Comparison of ENCODE assay signal across 8 mouse cellular contexts in the genomic region with DNA sequence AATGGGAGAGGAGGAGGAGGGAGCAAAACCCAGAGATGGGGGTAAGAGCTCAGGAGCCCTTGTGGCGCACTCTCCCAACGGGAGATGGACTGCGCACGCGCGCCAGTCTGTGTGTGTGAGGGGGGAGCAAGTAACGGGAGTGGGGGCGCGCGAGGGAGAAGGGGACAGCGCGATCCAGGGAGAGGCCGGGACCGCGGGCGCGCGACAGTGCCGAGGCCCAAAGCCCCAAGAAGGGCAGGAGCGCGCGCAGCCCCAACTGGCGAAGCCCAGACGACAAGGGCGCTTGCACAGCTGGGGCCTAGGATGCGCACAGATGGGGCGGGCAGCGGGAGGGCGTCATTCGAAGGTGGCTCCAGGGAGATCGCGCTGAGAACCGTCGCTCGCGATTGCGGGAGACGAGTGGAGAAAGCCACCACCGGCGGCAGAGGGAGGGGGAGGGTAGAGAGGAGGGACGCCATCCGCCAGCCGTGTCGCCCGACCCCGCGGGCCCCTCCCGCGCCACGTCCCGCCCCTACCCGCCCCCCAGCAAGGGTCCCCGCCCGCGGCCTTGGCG. TPM values are rescaled to one million over a fixed set of nuclear protein-coding genes. Genes with fewer than 3 reads are reported as not detected.
DNase-seq lines count a peak whose midpoint lies in the region; ATAC-seq and TF ChIP-seq lines count a peak whose summit lies in the region.

No protein-coding gene starts in this region.

- peak; percentile 96 for DNase-seq in brain, adult 2 months (ENCODE audit: low read depth, low spot score)
- peak; percentile 89 for DNase-seq in heart, embryonic 10.5 days (ENCODE audit: low spot score)
- peak; percentile 90 for DNase-seq in midbrain, postnatal 0 days (ENCODE audit: low spot score)
- peak; percentile 60 to 77 for DNase-seq in spleen, postnatal 10 days (ENCODE audit: low spot score in 2 of 2)

- H3K27me3 ChIP-seq in C2C12 (ENCODE audit: control insufficient read depth, insufficient read depth, insufficient read length), result no peaks in the 10 kb centered on the region
- peaks cover 13% of the 10 kb centered on the region; the same call in 1 of the 2 replicates for H3K27me3 ChIP-seq in heart, embryonic 10.5 days (ENCODE audit: insufficient read depth, poor library complexity, severe bottlenecking)
- no peaks in the 10 kb centered on the region for H3K27me3 ChIP-seq in kidney, embryonic 14.5 days (ENCODE audit: control insufficient read depth, insufficient read depth, low read length)
- H3K27me3 ChIP-seq in limb, embryonic 15.5 days, result peaks cover 9% of the 10 kb centered on the region; the same call in 1 of the 2 replicates
- no peaks in the 10 kb centered on the region for H3K27me3 ChIP-seq in midbrain, postnatal 0 days (ENCODE audit: insufficient read depth, low read length)

- peak overlapping the region; percentile 94 for H3K27ac ChIP-seq in embryonic fibroblast, embryonic 13.5 days (ENCODE audit: insufficient read depth, low read length)
- peak overlapping the region; percentile 96 for H3K27ac ChIP-seq in heart, embryonic 10.5 days
- H3K27ac ChIP-seq in kidney, embryonic 14.5 days (ENCODE audit: low read depth, low read length), result peak overlapping the region; percentile 92
- H3K27ac ChIP-seq in limb, embryonic 15.5 days, result peak overlapping the region; percentile 94
- H3K27ac ChIP-seq in midbrain, postnatal 0 days (ENCODE audit: low read depth, low read length), result peak overlapping the region; percentile 90

- H3K36me3 ChIP-seq in C2C12 (ENCODE audit: control insufficient read depth, insufficient read depth), result no peaks in the 10 kb centered on the region
- no peaks in the 10 kb centered on the region for H3K36me3 ChIP-seq in heart, embryonic 10.5 days
- H3K36me3 ChIP-seq in kidney, embryonic 14.5 days (ENCODE audit: control insufficient read depth, insufficient read depth, low read length), result no peaks in the 10 kb centered on the region
- H3K36me3 ChIP-seq in limb, embryonic 15.5 days, result no peaks in the 10 kb centered on the region
- H3K36me3 ChIP-seq in midbrain, postnatal 0 days (ENCODE audit: insufficient read depth, low read length), result no peaks in the 10 kb centered on the region

- no peak for TF ChIP-seq CTCF in C2C12 (IDR thresholded peaks at IDR 0.05; ENCODE audit: control insufficient read depth, insufficient read depth, insufficient read length)
- TF ChIP-seq CTCF in embryonic fibroblast, embryonic 13.5 days (IDR thresholded peaks at IDR 0.05; ENCODE audit: borderline replicate concordance, insufficient read depth, low read length), result no peak
- TF ChIP-seq CTCF in midbrain, postnatal 0 days (IDR thresholded peaks at IDR 0.05), result no peak

- peak overlapping the region; percentile 85 for H3K9ac ChIP-seq in kidney, embryonic 14.5 days (ENCODE audit: low read depth, low read length)
- H3K9ac ChIP-seq in limb, embryonic 15.5 days, result peak overlapping the region; percentile 52
- peak overlapping the region; percentile 79 for H3K9ac ChIP-seq in midbrain, postnatal 0 days (replicated peaks; ENCODE audit: low read length, poor library complexity, severe bottlenecking)

- WGBS in heart, embryonic 10.5 days, result 14% methylated on average over 38 of the region's 56 CpGs
- 36% methylated on average over 30 of the region's 56 CpGs for WGBS in kidney, embryonic 14.5 days
- 21% methylated on average over 40 of the region's 56 CpGs for WGBS in limb, embryonic 15.5 days
- WGBS in midbrain, postnatal 0 days, result 26% methylated on average over 23 of the region's 56 CpGs

- peak; percentile 84 for ATAC-seq in kidney, embryonic 14.5 days (ENCODE audit: low FRiP score, low TSS enrichment)
- peak; percentile 74 for ATAC-seq in limb, embryonic 15.5 days (ENCODE audit: insufficient number of reproducible peaks, low FRiP score, low TSS enrichment, low read depth)
- ATAC-seq in midbrain, postnatal 0 days (ENCODE audit: low FRiP score), result peak; percentile 82

- H3ac ChIP-seq in C2C12 (ENCODE audit: control insufficient read depth, insufficient read length, low read depth), result peak overlapping the region; percentile 92

- H3K79me3 ChIP-seq in C2C12 (ENCODE audit: low read depth), result peaks cover 43% of the 10 kb centered on the region

- no peaks in the 10 kb centered on the region for H3K9me3 ChIP-seq in heart, embryonic 10.5 days
- no peaks in the 10 kb centered on the region for H3K9me3 ChIP-seq in kidney, embryonic 14.5 days (ENCODE audit: control insufficient read depth, low read length)
- no peaks in the 10 kb centered on the region for H3K9me3 ChIP-seq in limb, embryonic 15.5 days
- H3K9me3 ChIP-seq in midbrain, postnatal 0 days (ENCODE audit: low read length), result no peaks in the 10 kb centered on the region

- H3K4me2 ChIP-seq in kidney, embryonic 14.5 days (replicated peaks; ENCODE audit: low read depth, low read length), result peak overlapping the region; percentile 53
- H3K4me2 ChIP-seq in limb, embryonic 15.5 days, result peak overlapping the region; percentile 47
- peak overlapping the region; percentile 51 for H3K4me2 ChIP-seq in midbrain, postnatal 0 days (ENCODE audit: low read depth, low read length, poor library complexity, severe bottlenecking)

- TF ChIP-seq POLR2A in embryonic fibroblast, embryonic 13.5 days (IDR thresholded peaks at IDR 0.05; ENCODE audit: low read depth, low read length), result no peak; the same call in 1 of the 2 replicates

- no peaks in the 10 kb centered on the region for H3K4me1 ChIP-seq in embryonic fibroblast, embryonic 13.5 days (ENCODE audit: control insufficient read depth, insufficient read depth, low read length)
- H3K4me1 ChIP-seq in heart, embryonic 10.5 days, result no peaks in the 10 kb centered on the region
- H3K4me1 ChIP-seq in kidney, embryonic 14.5 days (ENCODE audit: control insufficient read depth, insufficient read depth, low read length), result no peaks in the 10 kb centered on the region
- no peaks in the 10 kb centered on the region for H3K4me1 ChIP-seq in limb, embryonic 15.5 days
- no peaks in the 10 kb centered on the region for H3K4me1 ChIP-seq in midbrain, postnatal 0 days (ENCODE audit: insufficient read depth, low read length)

- peaks cover 48% of the 10 kb centered on the region for H3K79me2 ChIP-seq in C2C12 (ENCODE audit: control insufficient read depth, insufficient read depth)

- H3K4me3 ChIP-seq in C2C12 (ENCODE audit: insufficient read depth, poor library complexity, severe bottlenecking), result peak overlapping the region; percentile 44
- peak overlapping the region; percentile 67 for H3K4me3 ChIP-seq in embryonic fibroblast, embryonic 13.5 days (ENCODE audit: insufficient read depth, low read length)
- H3K4me3 ChIP-seq in heart, embryonic 10.5 days, result peak overlapping the region; percentile 70
- peak overlapping the region; percentile 58 for H3K4me3 ChIP-seq in kidney, embryonic 14.5 days (ENCODE audit: low read length)
- peak overlapping the region; percentile 58 for H3K4me3 ChIP-seq in limb, embryonic 15.5 days
- H3K4me3 ChIP-seq in midbrain, postnatal 0 days (ENCODE audit: low read depth, low read length), result peak overlapping the region; percentile 48

TF ChIP-seq in C2C12, 6 proteins besides CTCF, POLR2A, EP300 and RAD21:
- TF ChIP-seq FOSL1 (IDR thresholded peaks at IDR 0.05; ENCODE audit: insufficient read depth, low read length, poor library complexity, severe bottlenecking) (no peak), CEBPB (IDR thresholded peaks at IDR 0.05; ENCODE audit: low read depth) (no peak), USF1 (IDR thresholded peaks at IDR 0.05; ENCODE audit: low read depth) (no peak)
TF ChIP-seq in C2C12: peak in this region for 0.

RNA-seq across cellular contexts. Expression of a gene that starts 42.2 kb away (rescaled TPM):
- 0.07 TPM for polyA plus RNA-seq in C2C12 (2012; fragmentation: generic; extraction: Trizol)
- polyA plus RNA-seq in embryonic fibroblast, embryonic 13.5 days (2011; ENCODE audit: insufficient read length, low read depth, missing spikeins), result not detected in 2 replicates
- not detected in 2 replicates for polyA plus RNA-seq in heart, embryonic 10.5 days (2016; fragmentation: Nextera tagmentation; extraction: Ambion mirVana)
- not detected in 2 replicates for polyA plus RNA-seq in kidney, embryonic 14.5 days (2014; fragmentation: Nextera tagmentation; extraction: Ambion mirVana)
- not detected in 2 replicates for polyA plus RNA-seq in limb, embryonic 15.5 days (2015; fragmentation: Nextera tagmentation; extraction: Ambion mirVana)
- total RNA-seq in midbrain, postnatal 0 days (2014; rRNA removed), result not detected in 2 replicates
- polyA plus RNA-seq in midbrain, postnatal 0 days (2015; fragmentation: Nextera tagmentation; extraction: Ambion mirVana), result not detected in 2 replicates

RNA-seq across cellular contexts. Expression of a gene that starts 50.1 kb away (rescaled TPM):
- 7.0 TPM for polyA plus RNA-seq in C2C12 (2012; fragmentation: generic; extraction: Trizol)
- 19.0 and 21.0 TPM in 2 replicates for polyA plus RNA-seq in embryonic fibroblast, embryonic 13.5 days (2011; ENCODE audit: insufficient read length, low read depth, missing spikeins)
- 11.3 and 13.1 TPM in 2 replicates for polyA plus RNA-seq in heart, embryonic 10.5 days (2016; fragmentation: Nextera tagmentation; extraction: Ambion mirVana)
- polyA plus RNA-seq in kidney, embryonic 14.5 days (2014; fragmentation: Nextera tagmentation; extraction: Ambion mirVana), result 8.4 and 12.7 TPM in 2 replicates
- polyA plus RNA-seq in limb, embryonic 15.5 days (2015; fragmentation: Nextera tagmentation; extraction: Ambion mirVana), result 10.6 and 12.1 TPM in 2 replicates
- total RNA-seq in midbrain, postnatal 0 days (2014; rRNA removed), result 84.7 and 100 TPM in 2 replicates
- 10.6 and 12.3 TPM in 2 replicates for polyA plus RNA-seq in midbrain, postnatal 0 days (2015; fragmentation: Nextera tagmentation; extraction: Ambion mirVana)

Comparison
In these comparisons a context has a peak if more than half of its experiments do, and no peak if none do; other contexts are left out.
1. Peak in every context shown above with its lines: DNase-seq, ATAC-seq, H3K4me3 ChIP-seq and H3K27ac ChIP-seq.